Mouse (Mus musculus): ENCODE results near the gene Gm20388.

DNA sequence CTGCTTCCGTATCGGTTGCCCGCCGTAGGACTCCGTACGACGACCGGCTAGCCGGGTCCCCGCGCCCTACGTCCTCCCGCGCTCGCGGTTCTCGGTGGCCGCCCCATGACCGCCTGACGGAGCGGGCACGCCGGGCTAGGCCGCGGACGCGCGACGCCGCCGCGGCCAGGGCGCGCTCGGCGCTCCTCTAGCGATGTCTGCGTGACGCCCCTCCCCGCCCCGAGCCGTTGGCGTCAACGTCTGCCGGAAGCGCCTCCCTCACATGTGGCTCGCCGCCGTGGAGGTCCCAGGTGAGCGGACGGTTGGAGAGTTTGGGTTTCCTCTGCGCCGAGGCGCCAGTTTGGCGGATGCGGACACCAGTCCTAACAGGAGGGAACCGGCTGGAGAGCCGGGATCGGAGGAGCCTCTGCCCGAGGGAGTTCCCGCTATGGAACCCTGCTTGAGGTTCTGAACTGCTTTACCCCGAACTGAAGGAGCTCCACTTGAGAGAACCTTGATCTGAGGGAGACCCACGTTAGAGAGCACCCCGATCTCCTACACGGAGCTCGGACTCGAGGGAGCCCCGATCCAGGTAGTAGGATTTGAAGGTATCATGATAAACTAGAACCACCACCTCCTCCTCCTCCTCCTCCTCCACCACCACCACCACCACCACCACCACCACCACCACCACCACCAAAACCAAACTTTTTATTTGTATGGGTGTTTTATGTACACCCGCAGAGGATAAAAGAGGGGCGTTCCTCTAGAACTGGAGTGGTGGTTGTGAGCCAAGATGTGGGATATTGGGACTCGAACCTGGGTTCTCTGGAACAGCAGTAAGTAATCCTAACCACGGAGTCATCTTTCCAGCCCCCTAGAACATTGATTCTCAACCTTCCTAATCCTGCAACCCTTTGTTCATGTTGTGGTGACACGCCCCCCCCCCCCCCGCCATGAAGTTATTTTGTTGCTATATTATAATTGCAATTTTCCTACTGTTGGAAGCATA is 4110.9 kb downstream of the Gm20388 start, which contains the start of the genes Taf5l and Urb2:
- TF ChIP-seq CTCF (IDR thresholded peaks at IDR 0.05; ENCODE audit: low read depth, low read length) (no peak), POLR2A (IDR thresholded peaks at IDR 0.05; ENCODE audit: insufficient read depth, low read length) (no peak), EP300 (IDR thresholded peaks at IDR 0.05; ENCODE audit: insufficient read depth, low read depth, low read length) (peak; percentile 74; the same call in 1 of the 2 replicates)

Data from ES-Bruce4 (cell line).